Mouse (Mus musculus) lung, embryonic 16.5 days (tissue): ENCODE data around the gene Ss18l1. TPM values are rescaled to one million over a fixed set of nuclear protein-coding genes. Genes with fewer than 3 reads are reported as not detected.

Experiments used
- ATAC-seq: fragments of 200-750 bp; cut with Nextera tagmentation; 2 replicates; pipeline ENCODE4 v1.8.0; 2017; ENCODE audit warnings: low read depth, mild to moderate bottlenecking, moderate library complexity
- H3K27ac ChIP-seq: fragments of 300-500 bp; sonication (generic); 2 replicates; pipeline ENCODE4 v1.5.1; 2014; ENCODE audit warnings: mild to moderate bottlenecking, control low read depth, low read length
- H3K27me3 ChIP-seq: fragments of 300-500 bp; sonication (generic); 2 replicates; pipeline ENCODE4 v1.6.1; 2014; ENCODE audit warnings: low read depth, low read length, mixed read lengths; ENCODE audit not compliant: control insufficient read depth, insufficient read depth
- H3K36me3 ChIP-seq: fragments of 300-500 bp; sonication (generic); 2 replicates; pipeline ENCODE4 v1.6.1; 2014; ENCODE audit warnings: low read length; ENCODE audit not compliant: control insufficient read depth, insufficient read depth
- H3K4me1 ChIP-seq: fragments of 300-500 bp; sonication (generic); replicated peaks from 2 replicates; pipeline ENCODE4 v1.6.1; 2014; ENCODE audit warnings: low read length, mixed read lengths; ENCODE audit not compliant: control insufficient read depth, insufficient read depth
- H3K4me2 ChIP-seq: fragments of 300-500 bp; sonication (generic); 2 replicates; pipeline ENCODE4 v1.6.1; 2014; ENCODE audit warnings: low read depth, low read length, control low read depth
- H3K4me3 ChIP-seq: fragments of 300-500 bp; sonication (generic); 2 replicates; pipeline ENCODE4 v1.5.1; 2014; ENCODE audit warnings: mild to moderate bottlenecking, low read length, control low read depth
- H3K9ac ChIP-seq: fragments of 300-500 bp; sonication (generic); 2 replicates; pipeline ENCODE4 v1.6.1; 2014; ENCODE audit warnings: low read length, control low read depth
- H3K9me3 ChIP-seq: fragments of 300-500 bp; sonication (generic); 2 replicates; pipeline ENCODE4 v1.6.1; 2016; ENCODE audit warnings: low read length; ENCODE audit not compliant: control insufficient read depth
- WGBS: fragments of 180-500 bp; shearing (Covaris S2); extraction: QIAGEN DNeasy Blood & Tissue Kit; methylation state at CpG from one replicate; pipeline ENCODE4 v1.1.7; 2014; 5-methylcytosine and 5-hydroxymethylcytosine counted together
- polyA plus RNA-seq: library from polyadenylated mRNA; unstranded; fragments of >200 nt; fragmentation: Nextera tagmentation; extraction: Ambion mirVana; gene quantifications from 2 replicates; pipeline ENCODE4 v1.2.1, GENCODE M21; 2015

Ss18l1 gene
- polyA plus RNA-seq, 1 experiment from 2014 or later: 4.0 TPM

- Histone ChIP-seq H3K36me3 (peaks cover 2% of the 10 kb centered on the region; the same call in 1 of the 2 replicates), H3K9me3 (no peaks in the 10 kb centered on the region), H3K27me3 (no peaks in the 10 kb centered on the region), H3K4me3 (no peak overlapping the region), H3K4me1 (peaks cover 7% of the 10 kb centered on the region), H3K9ac (no peak overlapping the region), H3K4me2 (no peak overlapping the region), H3K27ac (no peak overlapping the region)
- WGBS: 87% methylated on average over 7 of the region's 7 CpGs
- no peak for ATAC-seq
Observed at GRCm38 (mm10) chr2:180072886-180073285, 30.6 kb downstream of the Ss18l1 start.

GRCm38 (mm10) chr2:180077622-180078021 lies 35.3 kb downstream of the Ss18l1 start:
- Histone ChIP-seq H3K9ac (no peak overlapping the region), H3K4me1 (no peaks in the 10 kb centered on the region), H3K36me3 (no peaks in the 10 kb centered on the region; the same call in 1 of the 2 replicates), H3K27me3 (no peaks in the 10 kb centered on the region), H3K4me2 (no peak overlapping the region), H3K9me3 (no peaks in the 10 kb centered on the region), H3K27ac (no peak overlapping the region), H3K4me3 (no peak overlapping the region)
- WGBS: 70% methylated on average over 3 of the region's 3 CpGs
- ATAC-seq: no peak

GRCm38 (mm10) chr2:180080680-180081079 lies 38.4 kb downstream of the Ss18l1 start:
- Histone ChIP-seq H3K4me1 (no peaks in the 10 kb centered on the region), H3K36me3 (peaks cover 4% of the 10 kb centered on the region; the same call in 1 of the 2 replicates), H3K4me3 (no peak overlapping the region)

GRCm38 (mm10) chr2:180083063-180083462 lies 40.8 kb downstream of the Ss18l1 start:
- Histone ChIP-seq H3K9me3 (no peaks in the 10 kb centered on the region), H3K4me1 (no peaks in the 10 kb centered on the region), H3K4me3 (no peak overlapping the region), H3K27ac (no peak overlapping the region), H3K27me3 (no peaks in the 10 kb centered on the region), H3K36me3 (peaks cover 4% of the 10 kb centered on the region; the same call in 1 of the 2 replicates), H3K4me2 (no peak overlapping the region), H3K9ac (no peak overlapping the region)
- no peak for ATAC-seq
- 89% methylated on average over 10 of the region's 10 CpGs for WGBS

More at GRCm38 (mm10) chr2:180080680-180081079, 38.4 kb downstream of the Ss18l1 start:
- Histone ChIP-seq H3K27ac (no peak overlapping the region), H3K9ac (no peak overlapping the region), H3K27me3 (no peaks in the 10 kb centered on the region), H3K9me3 (no peaks in the 10 kb centered on the region), H3K4me2 (no peak overlapping the region)
- 60% methylated on average over 8 of the region's 8 CpGs for WGBS
- no peak; the same call in 1 of the 2 replicates for ATAC-seq

- Histone ChIP-seq H3K4me3 (no peak overlapping the region), H3K27me3 (no peaks in the 10 kb centered on the region), H3K9ac (no peak overlapping the region), H3K36me3 (peaks cover 4% of the 10 kb centered on the region; the same call in 1 of the 2 replicates), H3K9me3 (no peaks in the 10 kb centered on the region), H3K4me1 (no peaks in the 10 kb centered on the region), H3K4me2 (no peak overlapping the region), H3K27ac (no peak overlapping the region)
- 17% methylated on average over 3 of the region's 3 CpGs for WGBS
- no peak for ATAC-seq
Observed at GRCm38 (mm10) chr2:180084565-180084964, 42.3 kb downstream of the Ss18l1 start.

- no peak for ATAC-seq
- Histone ChIP-seq H3K9ac (no peak overlapping the region), H3K27ac (no peak overlapping the region), H3K27me3 (no peaks in the 10 kb centered on the region; the same call in 1 of the 2 replicates), H3K9me3 (no peaks in the 10 kb centered on the region), H3K4me3 (no peak overlapping the region), H3K4me1 (no peaks in the 10 kb centered on the region), H3K4me2 (no peak overlapping the region), H3K36me3 (peaks cover 4% of the 10 kb centered on the region; the same call in 1 of the 2 replicates)
- WGBS: 65% methylated on average over 16 of the region's 16 CpGs
Observed at GRCm38 (mm10) chr2:180085926-180086636, 43.8 kb downstream of the Ss18l1 start.

- WGBS: 83% methylated on average over 5 of the region's 5 CpGs
- no peaks in the 10 kb centered on the region for H3K9me3 ChIP-seq
- no peak overlapping the region for H3K27ac ChIP-seq
- no peak overlapping the region for H3K4me2 ChIP-seq
- H3K36me3 ChIP-seq: peaks cover 4% of the 10 kb centered on the region; the same call in 1 of the 2 replicates
- ATAC-seq: no peak
- H3K9ac ChIP-seq: no peak overlapping the region
- H3K27me3 ChIP-seq: no peaks in the 10 kb centered on the region; the same call in 1 of the 2 replicates
- H3K4me1 ChIP-seq: no peaks in the 10 kb centered on the region
- no peak overlapping the region for H3K4me3 ChIP-seq
Observed at GRCm38 (mm10) chr2:180086637-180087027, 44.3 kb downstream of the Ss18l1 start.

- H3K4me3 ChIP-seq: no peak overlapping the region
- 80% methylated on average over 4 of the region's 4 CpGs for WGBS
- no peak overlapping the region for H3K4me2 ChIP-seq
- no peaks in the 10 kb centered on the region for H3K4me1 ChIP-seq
- no peak overlapping the region for H3K27ac ChIP-seq
- H3K27me3 ChIP-seq: no peaks in the 10 kb centered on the region; the same call in 1 of the 2 replicates
- ATAC-seq: no peak
- peaks cover 4% of the 10 kb centered on the region; the same call in 1 of the 2 replicates for H3K36me3 ChIP-seq
- no peaks in the 10 kb centered on the region for H3K9me3 ChIP-seq
- no peak overlapping the region for H3K9ac ChIP-seq
Observed at GRCm38 (mm10) chr2:180087472-180087871, 45.2 kb downstream of the Ss18l1 start.

- no peak for ATAC-seq
- no peak overlapping the region for H3K4me3 ChIP-seq
- 49% methylated on average over 11 of the region's 11 CpGs for WGBS
- H3K4me2 ChIP-seq: no peak overlapping the region
- H3K36me3 ChIP-seq: peaks cover 3% of the 10 kb centered on the region; the same call in 1 of the 2 replicates
- H3K4me1 ChIP-seq: no peaks in the 10 kb centered on the region
- no peak overlapping the region for H3K9ac ChIP-seq
- no peaks in the 10 kb centered on the region; the same call in 1 of the 2 replicates for H3K27me3 ChIP-seq
- no peak overlapping the region for H3K27ac ChIP-seq
- H3K9me3 ChIP-seq: no peaks in the 10 kb centered on the region
Observed at GRCm38 (mm10) chr2:180090285-180090684, 48.0 kb downstream of the Ss18l1 start.
